8 mouse cellular contexts compared by ENCODE assay signal in genomic region chr7:126799050-126799467, GRCm38 (mm10). TPM values are rescaled to one million over a fixed set of nuclear protein-coding genes. Genes with fewer than 3 reads are reported as not detected.
DNase-seq lines count a peak whose midpoint lies in the region; ATAC-seq and TF ChIP-seq lines count a peak whose summit lies in the region.

No protein-coding gene starts in this region.

- no peaks in the 10 kb centered on the region for H3K27me3 ChIP-seq in embryonic facial prominence, embryonic 15.5 days
- H3K27me3 ChIP-seq in heart, embryonic 10.5 days (ENCODE audit: insufficient read depth, poor library complexity, severe bottlenecking) = no peaks in the 10 kb centered on the region
- H3K27me3 ChIP-seq in kidney, embryonic 15.5 days = no peaks in the 10 kb centered on the region

- peaks cover 2% of the 10 kb centered on the region; the same call in 1 of the 2 replicates for H3K4me1 ChIP-seq in bone marrow, adult 2 months (ENCODE audit: control insufficient read depth, insufficient read depth, low read length)
- H3K4me1 ChIP-seq in embryonic facial prominence, embryonic 15.5 days = peaks cover 38% of the 10 kb centered on the region
- H3K4me1 ChIP-seq in heart, embryonic 10.5 days = peaks cover 50% of the 10 kb centered on the region
- H3K4me1 ChIP-seq in kidney, embryonic 15.5 days = peaks cover 56% of the 10 kb centered on the region

- H3K9me3 ChIP-seq in embryonic facial prominence, embryonic 15.5 days (replicated peaks) = no peaks in the 10 kb centered on the region
- no peaks in the 10 kb centered on the region for H3K9me3 ChIP-seq in heart, embryonic 10.5 days
- H3K9me3 ChIP-seq in kidney, embryonic 15.5 days (replicated peaks) = no peaks in the 10 kb centered on the region

- TF ChIP-seq POLR2A in bone marrow, adult 2 months (IDR thresholded peaks at IDR 0.05; ENCODE audit: borderline replicate concordance, control insufficient read depth, low read depth, low read length) = peak; percentile 92

- peak overlapping the region; percentile 82 for H3K4me2 ChIP-seq in embryonic facial prominence, embryonic 15.5 days (replicated peaks)
- peak overlapping the region; percentile 75 for H3K4me2 ChIP-seq in kidney, embryonic 15.5 days

- ATAC-seq in embryonic facial prominence, embryonic 15.5 days (ENCODE audit: insufficient number of reproducible peaks, low FRiP score, low TSS enrichment, low read depth) = peak; percentile 96
- peak; percentile 96 for ATAC-seq in kidney, embryonic 15.5 days (replicated peaks; ENCODE audit: low FRiP score)
- peak; percentile 80 for ATAC-seq in monocyte, adult 5-6 weeks (replicated peaks; ENCODE audit: insufficient number of reproducible peaks, low FRiP score, low TSS enrichment, poor library complexity, severe bottlenecking)

- 0 out of 2 replicates have a peak, but pooled peaks have one; percentile 2 for TF ChIP-seq CTCF in bone marrow, adult 2 months (IDR thresholded peaks at IDR 0.05; ENCODE audit: control insufficient read depth, insufficient read depth, low read length)

- H3K9ac ChIP-seq in embryonic facial prominence, embryonic 15.5 days = peak overlapping the region; percentile 90
- peak overlapping the region; percentile 92 for H3K9ac ChIP-seq in kidney, embryonic 15.5 days

- peak overlapping the region; percentile 86 for H3K4me3 ChIP-seq in bone marrow, adult 2 months (replicated peaks; ENCODE audit: control insufficient read depth, low read depth, low read length)
- H3K4me3 ChIP-seq in embryonic facial prominence, embryonic 15.5 days (replicated peaks) = peak overlapping the region; percentile 87
- H3K4me3 ChIP-seq in heart, embryonic 10.5 days = peak overlapping the region; percentile 94
- H3K4me3 ChIP-seq in kidney, embryonic 15.5 days (replicated peaks) = peak overlapping the region; percentile 81

- DNase-seq in 416B (ENCODE audit: low read depth) (peak; percentile 99), liver (peak; percentile 97)
- peak; percentile 99 for DNase-seq in heart, embryonic 10.5 days (ENCODE audit: low spot score)
- DNase-seq in spleen, postnatal 4 days (ENCODE audit: low spot score in 2 of 2) = peak; percentile 94 to 95

- WGBS in bone marrow, adult 2 months = under 1% methylated on average over 36 of the region's 36 CpGs
- WGBS in embryonic facial prominence, embryonic 15.5 days = under 1% methylated on average over 29 of the region's 36 CpGs
- WGBS in heart, embryonic 10.5 days = under 1% methylated on average over 35 of the region's 36 CpGs
- 0% methylated on average over 30 of the region's 36 CpGs for WGBS in kidney, embryonic 15.5 days

- H3K36me3 ChIP-seq in embryonic facial prominence, embryonic 15.5 days = peaks cover 35% of the 10 kb centered on the region
- peaks cover 53% of the 10 kb centered on the region for H3K36me3 ChIP-seq in heart, embryonic 10.5 days
- H3K36me3 ChIP-seq in kidney, embryonic 15.5 days = peaks cover 52% of the 10 kb centered on the region

- peak overlapping the region; percentile 97 for H3K27ac ChIP-seq in bone marrow, adult 2 months (ENCODE audit: control insufficient read depth, insufficient read depth, low read depth, low read length, poor library complexity)
- peak overlapping the region; percentile 99 for H3K27ac ChIP-seq in embryonic facial prominence, embryonic 15.5 days (replicated peaks)
- H3K27ac ChIP-seq in heart, embryonic 10.5 days = peak overlapping the region; percentile 99
- H3K27ac ChIP-seq in kidney, embryonic 15.5 days = peak overlapping the region; percentile 99

RNA-seq across cellular contexts. Expression of gene Fam57b, which starts 1.6 kb away (rescaled TPM):
- 1.9 TPM in 1 of 2 replicates, not detected in the other for polyA plus RNA-seq in bone marrow, adult 2 months (2011; ENCODE audit: insufficient read depth, insufficient read length, low replicate concordance, missing spikeins)
- polyA plus RNA-seq in embryonic facial prominence, embryonic 15.5 days (2015; fragmentation: Nextera tagmentation; extraction: Ambion mirVana) = 0.53 and 0.71 TPM in 2 replicates
- 0.06 and 0.38 TPM in 2 replicates for polyA plus RNA-seq in heart, embryonic 10.5 days (2016; fragmentation: Nextera tagmentation; extraction: Ambion mirVana)
- 0.52 and 0.54 TPM in 2 replicates for polyA plus RNA-seq in kidney, embryonic 15.5 days (2015; fragmentation: Nextera tagmentation; extraction: Ambion mirVana)
- 12.6 TPM in 1 of 3 replicates, not detected in the others for total RNA-seq in monocyte, adult 5-6 weeks (2017)

RNA-seq across cellular contexts. Expression of gene Ppp4c, which starts 6.8 kb away (rescaled TPM):
- 90.6 and 130 TPM in 2 replicates for polyA plus RNA-seq in bone marrow, adult 2 months (2011; ENCODE audit: insufficient read depth, insufficient read length, low replicate concordance, missing spikeins)
- polyA plus RNA-seq in embryonic facial prominence, embryonic 15.5 days (2015; fragmentation: Nextera tagmentation; extraction: Ambion mirVana) = 232 and 234 TPM in 2 replicates
- 233 and 325 TPM in 2 replicates for polyA plus RNA-seq in heart, embryonic 10.5 days (2016; fragmentation: Nextera tagmentation; extraction: Ambion mirVana)
- polyA plus RNA-seq in kidney, embryonic 15.5 days (2015; fragmentation: Nextera tagmentation; extraction: Ambion mirVana) = 257 and 272 TPM in 2 replicates
- 235 to 253 TPM (median 240 TPM) in 3 replicates for total RNA-seq in monocyte, adult 5-6 weeks (2017)

RNA-seq across cellular contexts. Expression of gene Tbx6, which starts 17.8 kb away (rescaled TPM):
- 7.5 and 13.7 TPM in 2 replicates for polyA plus RNA-seq in bone marrow, adult 2 months (2011; ENCODE audit: insufficient read depth, insufficient read length, low replicate concordance, missing spikeins)
- 0.71 and 0.81 TPM in 2 replicates for polyA plus RNA-seq in embryonic facial prominence, embryonic 15.5 days (2015; fragmentation: Nextera tagmentation; extraction: Ambion mirVana)
- 0.23 and 0.53 TPM in 2 replicates for polyA plus RNA-seq in heart, embryonic 10.5 days (2016; fragmentation: Nextera tagmentation; extraction: Ambion mirVana)
- polyA plus RNA-seq in kidney, embryonic 15.5 days (2015; fragmentation: Nextera tagmentation; extraction: Ambion mirVana) = 0.37 and 0.51 TPM in 2 replicates
- total RNA-seq in monocyte, adult 5-6 weeks (2017) = 2.0 to 3.8 TPM (median 2.2 TPM) in 3 replicates

RNA-seq across cellular contexts. Expression of gene Ypel3, which starts 22.3 kb away (rescaled TPM):
- 236 and 411 TPM in 2 replicates for polyA plus RNA-seq in bone marrow, adult 2 months (2011; ENCODE audit: insufficient read depth, insufficient read length, low replicate concordance, missing spikeins)
- 145 and 148 TPM in 2 replicates for polyA plus RNA-seq in embryonic facial prominence, embryonic 15.5 days (2015; fragmentation: Nextera tagmentation; extraction: Ambion mirVana)
- polyA plus RNA-seq in heart, embryonic 10.5 days (2016; fragmentation: Nextera tagmentation; extraction: Ambion mirVana) = 43.4 and 66.0 TPM in 2 replicates
- 81.5 and 82.2 TPM in 2 replicates for polyA plus RNA-seq in kidney, embryonic 15.5 days (2015; fragmentation: Nextera tagmentation; extraction: Ambion mirVana)
- 139 to 175 TPM (median 161 TPM) in 3 replicates for total RNA-seq in monocyte, adult 5-6 weeks (2017)

RNA-seq across cellular contexts. Expression of gene 4930451I11Rik, which starts 32.4 kb away (rescaled TPM):
- not detected in 2 replicates for polyA plus RNA-seq in bone marrow, adult 2 months (2011; ENCODE audit: insufficient read depth, insufficient read length, low replicate concordance, missing spikeins)
- polyA plus RNA-seq in embryonic facial prominence, embryonic 15.5 days (2015; fragmentation: Nextera tagmentation; extraction: Ambion mirVana) = not detected in 2 replicates
- polyA plus RNA-seq in heart, embryonic 10.5 days (2016; fragmentation: Nextera tagmentation; extraction: Ambion mirVana) = not detected in 2 replicates
- not detected in 2 replicates for polyA plus RNA-seq in kidney, embryonic 15.5 days (2015; fragmentation: Nextera tagmentation; extraction: Ambion mirVana)
- total RNA-seq in monocyte, adult 5-6 weeks (2017) = not detected in 3 replicates

Comparison
In these comparisons a context has a peak if more than half of its experiments do, and no peak if none do; other contexts are left out.
1. Peak in every context shown above with its lines: DNase-seq, ATAC-seq, H3K4me3 ChIP-seq and H3K27ac ChIP-seq.